23 mouse cellular contexts compared by ENCODE assay signal in genomic region chr1:34152683-34153082, GRCm38 (mm10).
DNase-seq lines count a peak whose midpoint lies in the region; ATAC-seq and TF ChIP-seq lines count a peak whose summit lies in the region.
"Had no signal": no experiment of that assay in that cellular context is flagged by ENCODE, and none has a peak within 500 bp of the region (broad histone marks: within the 10 kb centered on the region; RNA-seq: fewer than 3 reads in every experiment).

No protein-coding gene starts in this region.

- peak; percentile 68 for TF ChIP-seq EP300 in CH12.LX (IDR thresholded peaks at IDR 0.05; ENCODE audit: low read length)

- in situ Hi-C loops in CH12.LX (cut with MboI; ENCODE audit: low pct_ligation_motif_present, low pct_unique_long_range_greater_than_20kb, low sequenced_read_pairs): no loop called here

- H3K27me3 ChIP-seq in midbrain, embryonic 10.5 days (ENCODE audit: low read depth, poor library complexity, severe bottlenecking): no peaks in the 10 kb centered on the region
- H3K27me3 ChIP-seq in midbrain, embryonic 16.5 days (ENCODE audit: control insufficient read depth, insufficient read depth, low read depth, low read length): no peaks in the 10 kb centered on the region
- H3K27me3 ChIP-seq in CH12.LX (replicated peaks): no peaks in the 10 kb centered on the region
- H3K27me3 ChIP-seq: Patski had no signal

- H3K4me2 ChIP-seq in midbrain, embryonic 16.5 days (ENCODE audit: low read length): no peak overlapping the region
- H3K4me2 ChIP-seq in CH12.LX (ENCODE audit: insufficient read depth, low read depth, poor library complexity, severe bottlenecking): peak overlapping the region; percentile 25; the same call in 1 of the 2 replicates

- no peak for DNase-seq in midbrain, embryonic 10.5 days (ENCODE audit: low spot score)
- DNase-seq in A20 (ENCODE audit: low read depth, low spot score): peak; percentile 32
- DNase-seq in CH12.LX (ENCODE audit: extremely low read depth): peak; percentile 65
- no peak for DNase-seq in c-Kit-positive CD71-positive TER-119-positive erythroid progenitor cells, embryonic 14.5 days (ENCODE audit: low spot score)
- DNase-seq: adrenal gland, adult 2 months; adrenal gland, adult 8-10 months; adrenal gland, postnatal 10 days; adrenal gland, postnatal 14 days; adrenal gland, postnatal 25 days; adrenal gland, postnatal 36 days; B cell, adult 2 months; cerebellum, adult 11 months; cerebellum, adult 11-12 months; cerebellum, adult 18-20 months; cerebellum, adult 2 months; cerebellum, adult 8-10 months; cerebellum, adult 9-10 months had no signal

- H3K4me3 ChIP-seq in midbrain, embryonic 10.5 days: no peak overlapping the region
- no peak overlapping the region for H3K4me3 ChIP-seq in midbrain, embryonic 16.5 days (ENCODE audit: low read depth, low read length)
- H3K4me3 ChIP-seq in CH12.LX (replicated peaks in 1 of 3; ENCODE audit: low read depth in 2 of 3, low read length in 2 of 3, poor library complexity in 1 of 3): peak overlapping the region in 1 of 3 experiments; percentile 16

- no peaks in the 10 kb centered on the region for H3K9me3 ChIP-seq in midbrain, embryonic 10.5 days (replicated peaks)
- H3K9me3 ChIP-seq in midbrain, embryonic 16.5 days (replicated peaks; ENCODE audit: control insufficient read depth, low read length, poor library complexity, severe bottlenecking): no peaks in the 10 kb centered on the region
- peaks cover 3% of the 10 kb centered on the region for H3K9me3 ChIP-seq in CH12.LX (replicated peaks; ENCODE audit: low read length)
- H3K9me3 ChIP-seq: G1E had no signal

- ATAC-seq in midbrain, embryonic 16.5 days: no peak
- no peak for ATAC-seq in megakaryocyte, adult 5-6 weeks (ENCODE audit: poor library complexity, severe bottlenecking)
- ATAC-seq: activated CD4-positive, CD25-positive, alpha-beta regulatory T cell, adult 4 months; CD4-positive, CD25-positive, alpha-beta regulatory T cell, adult 4 months; Patski had no signal

- peaks cover 9% of the 10 kb centered on the region for H3K4me1 ChIP-seq in midbrain, embryonic 10.5 days
- no peaks in the 10 kb centered on the region for H3K4me1 ChIP-seq in midbrain, embryonic 16.5 days (ENCODE audit: control insufficient read depth, insufficient read depth, low read length)
- H3K4me1 ChIP-seq in CH12.LX (ENCODE audit: control insufficient read depth in 1 of 2, insufficient read depth in 2 of 2): peaks cover 12 to 44% of the 10 kb centered on the region in 2 experiments

- H3K36me3 ChIP-seq in midbrain, embryonic 10.5 days: peaks cover 13% of the 10 kb centered on the region; the same call in 1 of the 2 replicates
- H3K36me3 ChIP-seq in midbrain, embryonic 16.5 days (ENCODE audit: control insufficient read depth, insufficient read depth, low read length): no peaks in the 10 kb centered on the region
- H3K36me3 ChIP-seq in CH12.LX (replicated peaks in 1 of 2; ENCODE audit: control insufficient read depth in 1 of 2, insufficient read depth in 1 of 2, low read length in 1 of 2): peaks cover 6 to 41% of the 10 kb centered on the region in 2 experiments
- H3K36me3 ChIP-seq: G1E had no signal

- no peaks in the 10 kb centered on the region for H3K79me2 ChIP-seq in CH12.LX (replicated peaks; ENCODE audit: control insufficient read depth, extremely low read depth, insufficient read depth, poor library complexity, severe bottlenecking)

- no peak for TF ChIP-seq POLR2A in CH12.LX (IDR thresholded peaks at IDR 0.05; ENCODE audit: low read depth, low read length)

- no peak for TF ChIP-seq CTCF in CH12.LX (conservative IDR thresholded peaks at IDR 0.05 in 1 of 2, IDR thresholded peaks at IDR 0.05 in 1 of 2; ENCODE audit: low read depth in 2 of 2, low read length in 2 of 2)

- TF ChIP-seq RAD21 in CH12.LX (IDR thresholded peaks at IDR 0.05; ENCODE audit: low read depth, low read length): no peak

- 93% methylated on average over 5 of the region's 5 CpGs for WGBS in midbrain, embryonic 10.5 days
- 89% methylated on average over 5 of the region's 5 CpGs for WGBS in midbrain, embryonic 16.5 days

- H3K9ac ChIP-seq in midbrain, embryonic 16.5 days (ENCODE audit: low read depth, low read length): no peak overlapping the region
- no peak overlapping the region for H3K9ac ChIP-seq in CH12.LX (ENCODE audit: insufficient read depth, low read depth)

- H3K27ac ChIP-seq in midbrain, embryonic 10.5 days (replicated peaks): 0 out of 2 replicates have a peak overlapping the region, but pooled peaks have one; percentile 6
- H3K27ac ChIP-seq in midbrain, embryonic 16.5 days (ENCODE audit: low read length): no peak overlapping the region
- peak overlapping the region; percentile 67; the same call in 1 of the 2 replicates for H3K27ac ChIP-seq in CH12.LX (ENCODE audit: insufficient read depth, low read depth)

- dilution Hi-C loops in CH12.LX (cut with MboI; ENCODE audit: extremely low pct_ligation_motif_present, extremely low pct_unique_long_range_greater_than_20kb, low sequenced_read_pairs): no loop called here

TF ChIP-seq in CH12.LX, 34 proteins besides CTCF, POLR2A, EP300 and RAD21:
- TF ChIP-seq JUN (IDR thresholded peaks at IDR 0.05; ENCODE audit: insufficient read depth, low read depth, low read length): peak; percentile 49
- TF ChIP-seq BHLHE40 (IDR thresholded peaks at IDR 0.05; ENCODE audit: low read depth, low read length): peak; percentile 50
- TF ChIP-seq CHD1 (IDR thresholded peaks at IDR 0.05; ENCODE audit: low read depth, low read length): no peak
- TF ChIP-seq SMC3 (IDR thresholded peaks at IDR 0.05; ENCODE audit: low read depth, low read length): no peak
- TF ChIP-seq ZNF384 (IDR thresholded peaks at IDR 0.05; ENCODE audit: low read depth, low read length): no peak
- TF ChIP-seq ZMIZ1 (IDR thresholded peaks at IDR 0.05; ENCODE audit: low read depth, low read length): no peak
- TF ChIP-seq E2F4 (IDR thresholded peaks at IDR 0.05; ENCODE audit: insufficient replicate concordance, low read depth, low read length): no peak
- TF ChIP-seq ETS1 (conservative IDR thresholded peaks at IDR 0.05; ENCODE audit: low read depth, low read length): peak; percentile 66
- TF ChIP-seq CHD2 (IDR thresholded peaks at IDR 0.05; ENCODE audit: low read length): 0 out of 2 replicates have a peak, but pooled peaks have one; percentile 22
- no peak for TF ChIP-seq TBP (conservative IDR thresholded peaks at IDR 0.05; ENCODE audit: low read depth, low read length)
- TF ChIP-seq TCF12 (IDR thresholded peaks at IDR 0.05; ENCODE audit: low read depth, low read length): no peak; the same call in 1 of the 2 replicates
- no peak for TF ChIP-seq NELFE (IDR thresholded peaks at IDR 0.05; ENCODE audit: low read depth, low read length)
- peak; percentile 81 for TF ChIP-seq JUND (conservative IDR thresholded peaks at IDR 0.05; ENCODE audit: low read depth, low read length)
- no peak for TF ChIP-seq UBTF (IDR thresholded peaks at IDR 0.05; ENCODE audit: low read depth, low read length)
- no peak for TF ChIP-seq PAX5 (IDR thresholded peaks at IDR 0.05; ENCODE audit: low read length)
- TF ChIP-seq MYC (IDR thresholded peaks at IDR 0.05; ENCODE audit: low read depth, low read length): no peak
- TF ChIP-seq POLR2AphosphoS2 (IDR thresholded peaks at IDR 0.05; ENCODE audit: low read depth, low read length): no peak
- TF ChIP-seq USF2 (conservative IDR thresholded peaks at IDR 0.05; ENCODE audit: low read depth, low read length): no peak
- TF ChIP-seq ELF1 (IDR thresholded peaks at IDR 0.05; ENCODE audit: low read depth, low read length): 0 out of 2 replicates have a peak, but pooled peaks have one; percentile 9
- peak; percentile 44; the same call in 1 of the 2 replicates for TF ChIP-seq MEF2A (IDR thresholded peaks at IDR 0.05; ENCODE audit: borderline replicate concordance, low read depth, low read length)
- TF ChIP-seq RCOR1 (conservative IDR thresholded peaks at IDR 0.05; ENCODE audit: low read depth, low read length): 0 out of 2 replicates have a peak, but pooled peaks have one; percentile 31
- peak; percentile 91 for TF ChIP-seq IRF4 (IDR thresholded peaks at IDR 0.05; ENCODE audit: low read depth, low read length)
- TF ChIP-seq USF1 (IDR thresholded peaks at IDR 0.05; ENCODE audit: low read depth, low read length): no peak
- TF ChIP-seq ZC3H11A (IDR thresholded peaks at IDR 0.05; ENCODE audit: low read depth, low read length): no peak

Comparison
In these comparisons a context has a peak if more than half of its experiments do, and no peak if none do; other contexts are left out.
1. DNase-seq: peak in A20 (single experiment) and CH12.LX (single experiment); none in midbrain, embryonic 10.5 days (single experiment) and c-Kit-positive CD71-positive TER-119-positive erythroid progenitor cells, embryonic 14.5 days (single experiment).